Mouse (Mus musculus) embryo, embryonic 11.5 days (tissue): ENCODE data around the gene Sept6.

Source experiments
- DNase-seq: peaks from one replicate; pipeline ENCODE4 v3.0.0-alpha.2; 2012; ENCODE audit warnings: low read depth, low spot score

Sept6 gene

GRCm38 (mm10) chrX:36864609-36865328 is 126.8 kb downstream of the Sept6 start:
- DNase-seq, result no peak

- DNase-seq, result peak; percentile 55
Observed at GRCm38 (mm10) chrX:36863766-36864608, 127.6 kb downstream of the Sept6 start.
